9 mouse cellular contexts compared by ENCODE assay signal in genomic region chr3:51310098-51310497, GRCm38 (mm10). TPM values are rescaled to one million over a fixed set of nuclear protein-coding genes. Genes with fewer than 3 reads are reported as not detected.
DNase-seq lines count a peak whose midpoint lies in the region; ATAC-seq lines count a peak whose summit lies in the region.
"Had no signal": no experiment of that assay in that cellular context is flagged by ENCODE, and none has a peak within 500 bp of the region (broad histone marks: within the 10 kb centered on the region; RNA-seq: fewer than 3 reads in every experiment).

No protein-coding gene starts in this region.

- no peaks in the 10 kb centered on the region for H3K27me3 ChIP-seq in hindbrain, embryonic 16.5 days (replicated peaks; ENCODE audit: control insufficient read depth, insufficient read depth, low read length)
- no peaks in the 10 kb centered on the region for H3K27me3 ChIP-seq in hindbrain, embryonic 13.5 days
- no peaks in the 10 kb centered on the region for H3K27me3 ChIP-seq in neural tube, embryonic 13.5 days
- H3K27me3 ChIP-seq in stomach, embryonic 16.5 days (ENCODE audit: control insufficient read depth, insufficient read depth, low read length): no peaks in the 10 kb centered on the region

- H3K4me2 ChIP-seq in hindbrain, embryonic 16.5 days (ENCODE audit: low read length): no peak overlapping the region
- H3K4me2 ChIP-seq in hindbrain, embryonic 13.5 days: no peak overlapping the region
- no peak overlapping the region for H3K4me2 ChIP-seq in neural tube, embryonic 13.5 days
- H3K4me2 ChIP-seq in stomach, embryonic 16.5 days (ENCODE audit: low read depth, low read length): no peak overlapping the region

- WGBS in hindbrain, embryonic 16.5 days: 17% methylated on average over 5 of the region's 7 CpGs
- 42% methylated on average over 7 of the region's 7 CpGs for WGBS in hindbrain, embryonic 13.5 days
- WGBS in neural tube, embryonic 13.5 days: 28% methylated on average over 7 of the region's 7 CpGs
- 48% methylated on average over 7 of the region's 7 CpGs for WGBS in stomach, embryonic 16.5 days

- no peaks in the 10 kb centered on the region for H3K9me3 ChIP-seq in hindbrain, embryonic 16.5 days (ENCODE audit: control insufficient read depth, low read length)
- H3K9me3 ChIP-seq in hindbrain, embryonic 13.5 days: no peaks in the 10 kb centered on the region
- H3K9me3 ChIP-seq in neural tube, embryonic 13.5 days: no peaks in the 10 kb centered on the region
- no peaks in the 10 kb centered on the region for H3K9me3 ChIP-seq in stomach, embryonic 16.5 days (replicated peaks; ENCODE audit: control insufficient read depth, low read length)

- intact Hi-C loops in left cerebral cortex, postnatal 14 days (cut with DNase I): no loop called here

- 0 out of 2 replicates have a peak, but pooled peaks have one; percentile 54 for ATAC-seq in hindbrain, embryonic 16.5 days
- ATAC-seq in hindbrain, embryonic 13.5 days (ENCODE audit: low FRiP score): no peak
- ATAC-seq in neural tube, embryonic 13.5 days (ENCODE audit: low read depth): 0 out of 2 replicates have a peak, but pooled peaks have one; percentile 28
- ATAC-seq in stomach, embryonic 16.5 days (ENCODE audit: insufficient read depth, low FRiP score): no peak

- H3K9ac ChIP-seq in hindbrain, embryonic 16.5 days (ENCODE audit: low read depth, low read length): no peak overlapping the region
- H3K9ac ChIP-seq in hindbrain, embryonic 13.5 days: no peak overlapping the region
- no peak overlapping the region for H3K9ac ChIP-seq in neural tube, embryonic 13.5 days
- peak overlapping the region; percentile 12; the same call in 1 of the 2 replicates for H3K9ac ChIP-seq in stomach, embryonic 16.5 days (ENCODE audit: low read length)

- DNase-seq in adrenal gland, adult 2 months: peak; percentile 32
- no peak for DNase-seq in adrenal gland, adult 8-10 months
- DNase-seq in neural tube, embryonic 10.5 days (ENCODE audit: extremely low spot score, low spot score): no peak
- no peak for DNase-seq in left cerebral cortex, postnatal 14 days (ENCODE audit: low spot score in 2 of 2)
- DNase-seq: right cerebral cortex, postnatal 4 days had no signal

- H3K27ac ChIP-seq in hindbrain, embryonic 16.5 days (ENCODE audit: low read depth, low read length): no peak overlapping the region
- no peak overlapping the region for H3K27ac ChIP-seq in hindbrain, embryonic 13.5 days
- H3K27ac ChIP-seq in neural tube, embryonic 13.5 days (replicated peaks): peak overlapping the region; percentile 38; the same call in 1 of the 2 replicates
- H3K27ac ChIP-seq in stomach, embryonic 16.5 days (ENCODE audit: low read length): no peak overlapping the region

- no peaks in the 10 kb centered on the region; the same call in 1 of the 2 replicates for H3K4me1 ChIP-seq in hindbrain, embryonic 16.5 days (ENCODE audit: control insufficient read depth, insufficient read depth, low read depth, low read length)
- H3K4me1 ChIP-seq in hindbrain, embryonic 13.5 days (replicated peaks): peaks cover 19% of the 10 kb centered on the region; the same call in 1 of the 2 replicates
- H3K4me1 ChIP-seq in neural tube, embryonic 13.5 days (replicated peaks): peaks cover 19% of the 10 kb centered on the region; the same call in 1 of the 2 replicates
- no peaks in the 10 kb centered on the region for H3K4me1 ChIP-seq in stomach, embryonic 16.5 days (ENCODE audit: control insufficient read depth, insufficient read depth, low read length)

- peaks cover 4% of the 10 kb centered on the region; the same call in 1 of the 2 replicates for H3K36me3 ChIP-seq in hindbrain, embryonic 16.5 days (ENCODE audit: control insufficient read depth, insufficient read depth, low read length)
- peaks cover 22% of the 10 kb centered on the region for H3K36me3 ChIP-seq in hindbrain, embryonic 13.5 days
- H3K36me3 ChIP-seq in neural tube, embryonic 13.5 days: peaks cover 11% of the 10 kb centered on the region
- H3K36me3 ChIP-seq in stomach, embryonic 16.5 days (ENCODE audit: control insufficient read depth, insufficient read depth, low read length): no peaks in the 10 kb centered on the region; the same call in 1 of the 2 replicates

- H3K4me3 ChIP-seq in hindbrain, embryonic 16.5 days (ENCODE audit: low read length): no peak overlapping the region
- no peak overlapping the region for H3K4me3 ChIP-seq in hindbrain, embryonic 13.5 days
- H3K4me3 ChIP-seq in neural tube, embryonic 13.5 days: no peak overlapping the region
- H3K4me3 ChIP-seq in stomach, embryonic 16.5 days (replicated peaks; ENCODE audit: low read length): no peak overlapping the region

RNA-seq across cellular contexts. Expression of gene Elf2, which starts 30.4 kb away (rescaled TPM):
- 10 to 100 TPM; 66.3 to 70.8 TPM for total RNA-seq in adrenal gland, adult 2 months (2021)
- polyA plus RNA-seq in adrenal gland, adult 2 months (2012; rRNA removed): 30.7 and 39.1 TPM in 2 replicates
- 10 to 100 TPM; 57.5 to 93.6 (median 80.2) TPM for total RNA-seq in adrenal gland, adult 8-10 months (2022)
- 30.2 and 31.4 TPM in 2 replicates for polyA plus RNA-seq in hindbrain, embryonic 16.5 days (2015; fragmentation: Nextera tagmentation; extraction: Ambion mirVana)
- 47.1 TPM in 2 replicates for polyA plus RNA-seq in hindbrain, embryonic 13.5 days (2015; fragmentation: Nextera tagmentation; extraction: Ambion mirVana)
- polyA plus RNA-seq in neural tube, embryonic 13.5 days (2015; fragmentation: Nextera tagmentation; extraction: Ambion mirVana): 39.1 and 46.4 TPM in 2 replicates
- polyA plus RNA-seq in stomach, embryonic 16.5 days (2015; fragmentation: Nextera tagmentation; extraction: Ambion mirVana): 58.2 and 58.7 TPM in 2 replicates
- 10 to 100 TPM; 25.5 to 26.1 TPM for total RNA-seq in left cerebral cortex, postnatal 14 days (2021)

Comparison
In these comparisons a context has a peak if more than half of its experiments do, and no peak if none do; other contexts are left out.
1. ATAC-seq: peak in hindbrain, embryonic 16.5 days (single experiment) and neural tube, embryonic 13.5 days (single experiment); none in hindbrain, embryonic 13.5 days (single experiment) and stomach, embryonic 16.5 days (single experiment).